Mouse (Mus musculus): ENCODE data around the gene Mgmt.

DNA sequence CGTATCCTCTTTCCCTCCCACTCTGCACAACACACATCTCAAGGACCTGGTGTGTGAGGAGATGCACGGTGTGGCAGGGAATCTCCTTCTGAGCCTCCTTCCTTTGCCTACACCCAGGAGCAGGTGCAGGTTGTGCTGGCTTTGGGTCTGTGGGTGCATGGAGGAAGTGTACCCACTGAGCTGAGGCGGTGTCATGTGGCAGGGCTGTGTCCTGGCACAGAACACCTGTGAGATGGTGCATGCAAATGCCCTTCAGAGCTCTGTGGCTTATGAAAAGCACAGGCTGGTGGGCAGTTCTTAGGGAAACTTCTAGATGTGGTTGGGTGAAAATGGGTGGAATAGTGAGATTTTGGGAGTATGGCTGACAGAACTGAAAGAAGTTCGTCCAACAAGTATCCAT, 44.0 kb downstream of the Mgmt start:
- no peak for TF ChIP-seq TAL1 (IDR thresholded peaks at IDR 0.05; ENCODE audit: low read length)
- TF ChIP-seq GATA1 (IDR thresholded peaks at IDR 0.05; ENCODE audit: low read length), result no peak

Data from erythroblast, embryonic 14.5 days (primary cell).